Mouse (Mus musculus) lung, postnatal 0 days (tissue): ENCODE results near the gene Nav1. TPM values are rescaled to one million over a fixed set of nuclear protein-coding genes. Genes with fewer than 3 reads are reported as not detected.

Source experiments
- ATAC-seq: fragments of 200-750 bp; cut with Nextera tagmentation; 2 replicates; pipeline ENCODE4 v1.8.0; 2017; ENCODE audit warnings: moderate library complexity
- DNase-seq: peaks from one replicate; pipeline ENCODE4 v3.0.0-alpha.2; 2016; ENCODE audit warnings: low spot score
- H3K27ac ChIP-seq: fragments of 300-500 bp; sonication (generic); 2 replicates; pipeline ENCODE4 v1.5.1; 2014; ENCODE audit warnings: antibody characterized with exemption, mild to moderate bottlenecking, low read length, mixed read lengths
- H3K27me3 ChIP-seq: fragments of 300-500 bp; sonication (generic); replicated peaks from 2 replicates; pipeline ENCODE4 v1.6.1; 2014; ENCODE audit warnings: low read length, mixed read lengths; ENCODE audit not compliant: insufficient read depth
- H3K36me3 ChIP-seq: fragments of 300-500 bp; sonication (generic); 2 replicates; pipeline ENCODE4 v1.6.1; 2014; ENCODE audit warnings: low read length, mixed read lengths; ENCODE audit not compliant: insufficient read depth
- H3K4me1 ChIP-seq: fragments of 300-500 bp; sonication (generic); 2 replicates; pipeline ENCODE4 v1.6.1; 2014; ENCODE audit warnings: antibody characterized with exemption, low read depth, low read length, mixed read lengths; ENCODE audit not compliant: insufficient read depth
- H3K4me2 ChIP-seq: fragments of 300-500 bp; sonication (generic); replicated peaks from 2 replicates; pipeline ENCODE4 v1.6.1; 2014; ENCODE audit warnings: low read depth, mild to moderate bottlenecking, low read length, moderate library complexity, mixed read lengths
- H3K4me3 ChIP-seq: fragments of 300-500 bp; sonication (generic); 2 replicates; pipeline ENCODE4 v1.5.1; 2014; ENCODE audit warnings: low read depth, low read length
- H3K9ac ChIP-seq: fragments of 300-500 bp; sonication (generic); replicated peaks from 2 replicates; pipeline ENCODE4 v1.6.1; 2014; ENCODE audit warnings: low read depth, mild to moderate bottlenecking
- H3K9me3 ChIP-seq: fragments of 300-500 bp; sonication (generic); 2 replicates; pipeline ENCODE4 v1.6.1; 2016; ENCODE audit warnings: low read length, mixed read lengths
- CTCF ChIP-seq: IDR thresholded peaks from 2 replicates; pipeline ENCODE4 v1.5.1; 2016; ENCODE audit warnings: antibody characterized with exemption, mild to moderate bottlenecking
- EP300 ChIP-seq: IDR thresholded peaks from 2 replicates; pipeline ENCODE4 v1.6.1; 2016; ENCODE audit warnings: antibody characterized with exemption, mild to moderate bottlenecking, control low read depth
- WGBS: fragments of 180-500 bp; shearing (Covaris S2); extraction: QIAGEN DNeasy Blood & Tissue Kit; methylation state at CpG from one replicate; pipeline ENCODE4 v1.1.7; 2014; 5-methylcytosine and 5-hydroxymethylcytosine counted together
- polyA plus RNA-seq: library from polyadenylated mRNA; unstranded; fragments of >200 nt; fragmentation: Nextera tagmentation; extraction: Ambion mirVana; gene quantifications from 2 replicates; pipeline ENCODE4 v1.2.1, GENCODE M21; 2015

Nav1 gene
- polyA plus RNA-seq, 1 experiment from 2014 or later: 5.7 TPM

- no peaks in the 10 kb centered on the region for H3K9me3 ChIP-seq
- no peaks in the 10 kb centered on the region for H3K36me3 ChIP-seq
- ATAC-seq (no peak), DNase-seq (no peak)
- H3K9ac ChIP-seq: no peak overlapping the region
- 83% methylated on average over 1 of the region's 1 CpGs for WGBS
- H3K27ac ChIP-seq: no peak overlapping the region
- TF ChIP-seq CTCF (no peak), EP300 (no peak)
- no peaks in the 10 kb centered on the region for H3K27me3 ChIP-seq
- peaks cover 3% of the 10 kb centered on the region; the same call in 1 of the 2 replicates for H3K4me1 ChIP-seq
- H3K4me2 ChIP-seq: no peak overlapping the region
- H3K4me3 ChIP-seq: no peak overlapping the region
Measured at GRCm38 (mm10) chr1:135639093-135639492, 32.0 kb upstream of the Nav1 start.

GRCm38 (mm10) chr1:135637574-135638008 is 30.5 kb upstream of the Nav1 start:
- no peaks in the 10 kb centered on the region for H3K9me3 ChIP-seq
- H3K4me1 ChIP-seq: no peaks in the 10 kb centered on the region
- no peak for TF ChIP-seq EP300
- no peak for TF ChIP-seq CTCF
- no peak overlapping the region for H3K4me2 ChIP-seq
- DNase-seq (no peak), ATAC-seq (no peak)
- no peak overlapping the region for H3K9ac ChIP-seq
- H3K27ac ChIP-seq: no peak overlapping the region
- H3K4me3 ChIP-seq: no peak overlapping the region
- no peaks in the 10 kb centered on the region for H3K36me3 ChIP-seq
- WGBS: 26% methylated on average over 3 of the region's 3 CpGs
- no peaks in the 10 kb centered on the region for H3K27me3 ChIP-seq

GRCm38 (mm10) chr1:135636111-135636511 is 29.0 kb upstream of the Nav1 start:
- H3K4me3 ChIP-seq: no peak overlapping the region
- H3K27me3 ChIP-seq: no peaks in the 10 kb centered on the region
- no peaks in the 10 kb centered on the region for H3K36me3 ChIP-seq
- ATAC-seq (no peak), DNase-seq (no peak)
- no peak overlapping the region for H3K27ac ChIP-seq
- H3K4me1 ChIP-seq: no peaks in the 10 kb centered on the region
- no peak for TF ChIP-seq CTCF
- no peak for TF ChIP-seq EP300
- H3K9me3 ChIP-seq: no peaks in the 10 kb centered on the region
- 64% methylated on average over 6 of the region's 6 CpGs for WGBS
- H3K9ac ChIP-seq: no peak overlapping the region
- H3K4me2 ChIP-seq: no peak overlapping the region

GRCm38 (mm10) chr1:135635323-135636064 is 28.4 kb upstream of the Nav1 start:
- H3K4me1 ChIP-seq: no peaks in the 10 kb centered on the region
- ATAC-seq (no peak), DNase-seq (no peak)
- H3K4me2 ChIP-seq: no peak overlapping the region
- WGBS: 81% methylated on average over 11 of the region's 11 CpGs
- H3K9me3 ChIP-seq: no peaks in the 10 kb centered on the region
- H3K9ac ChIP-seq: no peak overlapping the region
- no peak for TF ChIP-seq EP300
- TF ChIP-seq CTCF: no peak
- no peaks in the 10 kb centered on the region for H3K36me3 ChIP-seq
- no peak overlapping the region for H3K27ac ChIP-seq
- H3K27me3 ChIP-seq: no peaks in the 10 kb centered on the region
- H3K4me3 ChIP-seq: no peak overlapping the region

- no peak for ATAC-seq
- peak; percentile 58 for DNase-seq
- 11% methylated on average over 6 of the region's 6 CpGs for WGBS
Measured at GRCm38 (mm10) chr1:135634791-135635190, 27.7 kb upstream of the Nav1 start.

GRCm38 (mm10) chr1:135633884-135634283 is 26.8 kb upstream of the Nav1 start:
- WGBS: 52% methylated on average over 2 of the region's 2 CpGs
- Histone ChIP-seq H3K9me3 (no peaks in the 10 kb centered on the region), H3K27ac (no peak overlapping the region), H3K36me3 (no peaks in the 10 kb centered on the region), H3K4me2 (no peak overlapping the region), H3K27me3 (no peaks in the 10 kb centered on the region), H3K4me1 (no peaks in the 10 kb centered on the region), H3K4me3 (no peak overlapping the region), H3K9ac (no peak overlapping the region)
- DNase-seq (no peak), ATAC-seq (no peak)
- TF ChIP-seq EP300 (no peak), CTCF (0 out of 2 replicates have a peak, but pooled peaks have one; percentile 4)

More at GRCm38 (mm10) chr1:135634791-135635190, 27.7 kb upstream of the Nav1 start:
- Histone ChIP-seq H3K27ac (no peak overlapping the region), H3K9me3 (no peaks in the 10 kb centered on the region), H3K27me3 (no peaks in the 10 kb centered on the region), H3K36me3 (no peaks in the 10 kb centered on the region), H3K9ac (no peak overlapping the region), H3K4me3 (no peak overlapping the region), H3K4me2 (no peak overlapping the region), H3K4me1 (no peaks in the 10 kb centered on the region)
- TF ChIP-seq CTCF (no peak), EP300 (no peak)
